Mouse (Mus musculus) hindbrain, embryonic 11.5 days (tissue): Measurements from ENCODE around the gene Mindy4. TPM values are rescaled to one million over a fixed set of nuclear protein-coding genes. Genes with fewer than 3 reads are reported as not detected.
A peak's percentile ranks its signal among the peaks of the same experiment; 100 is the strongest.

Experiments used
- ATAC-seq: fragments of 200-750 bp; cut with Nextera tagmentation; 2 replicates; pipeline ENCODE4 v1.8.0; 2017; ENCODE audit warnings: mild to moderate bottlenecking, moderate TSS enrichment, moderate library complexity; ENCODE audit not compliant: low FRiP score
- DNase-seq: peaks from one replicate; pipeline ENCODE4 v3.0.0-alpha.2; 2015; ENCODE audit warnings: low spot score
- H3K27ac ChIP-seq: fragments of 300-500 bp; sonication (generic); 2 replicates; pipeline ENCODE4 v1.5.1; 2014; ENCODE audit warnings: mild to moderate bottlenecking, low read depth, low read length
- H3K27me3 ChIP-seq: fragments of 300-500 bp; sonication (generic); 2 replicates; pipeline ENCODE4 v1.6.1; 2014; ENCODE audit warnings: mild to moderate bottlenecking, low read length, moderate library complexity, mixed read lengths; ENCODE audit not compliant: control insufficient read depth, insufficient read depth
- H3K36me3 ChIP-seq: fragments of 300-500 bp; sonication (generic); 2 replicates; pipeline ENCODE4 v1.6.1; 2014; ENCODE audit warnings: mild to moderate bottlenecking, low read length, moderate library complexity, mixed read lengths; ENCODE audit not compliant: control insufficient read depth, insufficient read depth
- H3K4me1 ChIP-seq: fragments of 300-500 bp; sonication (generic); replicated peaks from 2 replicates; pipeline ENCODE4 v1.6.1; 2014; ENCODE audit warnings: low read length, mixed read lengths; ENCODE audit not compliant: control insufficient read depth, insufficient read depth
- H3K4me2 ChIP-seq: fragments of 300-500 bp; sonication (generic); replicated peaks from 2 replicates; pipeline ENCODE4 v1.6.1; 2014; ENCODE audit warnings: mild to moderate bottlenecking, low read depth, low read length
- H3K4me3 ChIP-seq: fragments of 300-500 bp; sonication (generic); 2 replicates; pipeline ENCODE4 v1.5.1; 2014; ENCODE audit warnings: low read depth, low read length
- H3K9ac ChIP-seq: fragments of 300-500 bp; sonication (generic); 2 replicates; pipeline ENCODE4 v1.6.1; 2014; ENCODE audit warnings: low read depth, low read length
- H3K9me3 ChIP-seq: fragments of 300-500 bp; sonication (generic); 2 replicates; pipeline ENCODE4 v1.6.1; 2016; ENCODE audit warnings: low read length; ENCODE audit not compliant: control insufficient read depth
- WGBS: fragments of 180-500 bp; shearing (Covaris S2); extraction: QIAGEN DNeasy Blood & Tissue Kit; methylation state at CpG from one replicate; pipeline ENCODE4 v1.1.7; 2014; 5-methylcytosine and 5-hydroxymethylcytosine counted together
- polyA plus RNA-seq: library from polyadenylated mRNA; unstranded; fragments of >200 nt; fragmentation: Nextera tagmentation; extraction: Ambion mirVana; gene quantifications from 2 replicates; pipeline ENCODE4 v1.2.1, GENCODE M21; 2014

Gene Mindy4
- 11.9 and 12.6 TPM in 2 replicates for polyA plus RNA-seq

- H3K36me3 ChIP-seq = no peaks in the 10 kb centered on the region
- no peaks in the 10 kb centered on the region for H3K9me3 ChIP-seq
- peak within 1 kb of the TSS; percentile 59 for H3K27ac ChIP-seq
- ATAC-seq (peak; percentile 97), DNase-seq (peak; percentile 94)
- H3K27me3 ChIP-seq = no peaks in the 10 kb centered on the region
- H3K4me3 ChIP-seq = peak within 1 kb of the TSS; percentile 42
- peak within 1 kb of the TSS; percentile 56 for H3K9ac ChIP-seq
- WGBS = 4% methylated on average over 33 of the region's 33 CpGs
- H3K4me1 ChIP-seq = no peaks in the 10 kb centered on the region; the same call in 1 of the 2 replicates
- peak within 1 kb of the TSS; percentile 56 for H3K4me2 ChIP-seq
These were observed at the start of gene Mindy4 for GRCm38 (mm10) chr6:55202913-55203910. Gene Mindy4, plus strand, starts transcription at chr6:55203383.

GRCm38 (mm10) chr6:55159256-55159655, 43.9 kb upstream of the Mindy4 start:
- H3K9ac ChIP-seq = no peak overlapping the region
- no peaks in the 10 kb centered on the region for H3K36me3 ChIP-seq
- no peaks in the 10 kb centered on the region for H3K9me3 ChIP-seq
- no peak overlapping the region for H3K4me2 ChIP-seq
- 43% methylated on average over 1 of the region's 1 CpGs for WGBS
- ATAC-seq (no peak), DNase-seq (no peak)
- no peaks in the 10 kb centered on the region for H3K4me1 ChIP-seq
- H3K27ac ChIP-seq = no peak overlapping the region
- peaks cover 21% of the 10 kb centered on the region for H3K27me3 ChIP-seq
- no peak overlapping the region for H3K4me3 ChIP-seq

GRCm38 (mm10) chr6:55161311-55161761, 41.8 kb upstream of the Mindy4 start:
- Histone ChIP-seq H3K27ac (no peak overlapping the region), H3K36me3 (no peaks in the 10 kb centered on the region), H3K4me1 (no peaks in the 10 kb centered on the region), H3K27me3 (peaks cover 39% of the 10 kb centered on the region), H3K9ac (no peak overlapping the region), H3K4me3 (no peak overlapping the region), H3K9me3 (no peaks in the 10 kb centered on the region), H3K4me2 (no peak overlapping the region)
- DNase-seq (no peak), ATAC-seq (no peak)
- 87% methylated on average over 5 of the region's 5 CpGs for WGBS

GRCm38 (mm10) chr6:55163046-55163584, 40.1 kb upstream of the Mindy4 start:
- no peak overlapping the region for H3K9ac ChIP-seq
- no peak overlapping the region for H3K27ac ChIP-seq
- H3K27me3 ChIP-seq = peaks cover 54% of the 10 kb centered on the region
- 57% methylated on average over 8 of the region's 8 CpGs for WGBS
- DNase-seq = peak; percentile 18
- ATAC-seq = peak; percentile 63; the same call in 1 of the 2 replicates
- no peak overlapping the region for H3K4me2 ChIP-seq
- H3K4me1 ChIP-seq = no peaks in the 10 kb centered on the region
- no peak overlapping the region for H3K4me3 ChIP-seq
- H3K36me3 ChIP-seq = no peaks in the 10 kb centered on the region
- no peaks in the 10 kb centered on the region for H3K9me3 ChIP-seq

DNA sequence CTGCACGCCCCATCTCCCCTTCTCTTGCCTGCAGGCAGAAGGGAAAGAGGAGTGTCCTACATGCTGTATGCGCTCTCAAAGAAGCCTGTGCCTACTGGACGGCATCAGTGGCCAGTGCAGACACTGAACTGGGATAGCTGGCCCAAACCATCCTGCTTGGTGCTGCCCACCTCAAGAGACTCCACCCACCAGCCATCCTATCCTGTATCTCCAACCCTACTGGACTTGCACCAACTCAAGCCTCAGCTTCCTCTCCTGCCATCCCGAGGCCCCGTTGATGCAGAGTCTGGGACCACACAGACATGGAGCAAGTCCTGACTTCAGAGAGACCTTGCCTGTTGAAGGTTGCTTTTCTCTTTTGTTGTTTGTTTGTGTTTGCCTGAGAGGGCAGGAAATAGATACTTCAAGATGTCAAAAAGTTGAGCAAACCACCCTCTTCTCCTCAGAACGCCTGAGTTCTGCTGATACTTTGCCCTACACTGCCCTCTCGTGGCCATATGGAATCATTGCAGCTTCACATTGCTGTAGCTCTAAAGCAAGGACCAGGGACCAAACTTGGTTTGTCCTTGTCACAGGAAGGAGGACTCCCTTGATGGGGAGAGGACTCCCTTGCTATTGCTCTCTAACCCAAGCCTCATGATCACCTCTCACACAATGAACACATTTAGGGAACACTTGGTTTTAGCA, 36.3 kb upstream of the Mindy4 start:
- ATAC-seq (peak; percentile 35; the same call in 1 of the 2 replicates), DNase-seq (peak; percentile 84)
- no peaks in the 10 kb centered on the region for H3K4me1 ChIP-seq
- H3K4me3 ChIP-seq = no peak overlapping the region
- H3K27ac ChIP-seq = no peak overlapping the region
- no peak overlapping the region for H3K4me2 ChIP-seq
- H3K36me3 ChIP-seq = no peaks in the 10 kb centered on the region
- H3K27me3 ChIP-seq = peaks cover 56% of the 10 kb centered on the region
- WGBS = 57% methylated on average over 7 of the region's 7 CpGs
- H3K9ac ChIP-seq = no peak overlapping the region
- H3K9me3 ChIP-seq = no peaks in the 10 kb centered on the region

DNA sequence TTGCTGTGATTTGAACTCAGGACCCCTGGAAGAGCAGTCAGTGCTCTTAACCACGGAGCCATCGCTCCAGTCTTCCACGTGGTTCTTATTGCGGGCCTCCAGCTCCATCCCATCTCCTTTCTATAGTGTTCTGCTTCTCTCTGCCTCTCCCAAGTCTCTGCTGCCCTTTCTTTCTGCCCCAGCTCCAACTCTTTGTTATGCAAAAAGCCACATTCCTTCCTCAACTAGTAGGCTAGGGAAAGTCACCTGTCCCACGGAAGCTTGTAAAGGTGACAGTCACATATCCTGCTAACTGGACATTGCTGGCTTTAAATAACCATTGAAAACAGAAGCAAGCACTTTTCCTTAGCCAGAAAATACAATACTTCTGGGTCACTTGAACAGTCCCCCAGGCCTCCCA, 33.4 kb upstream of the Mindy4 start:
- peaks cover 56% of the 10 kb centered on the region for H3K27me3 ChIP-seq
- no peaks in the 10 kb centered on the region for H3K36me3 ChIP-seq
- H3K9ac ChIP-seq = no peak overlapping the region
- no peak for ATAC-seq
- no peak overlapping the region for H3K4me3 ChIP-seq
- H3K4me2 ChIP-seq = no peak overlapping the region
- no peaks in the 10 kb centered on the region for H3K9me3 ChIP-seq
- no peak overlapping the region for H3K27ac ChIP-seq
- WGBS = 51% methylated on average over 5 of the region's 5 CpGs
- H3K4me1 ChIP-seq = no peaks in the 10 kb centered on the region
- DNase-seq = no peak

- ATAC-seq (no peak), DNase-seq (no peak)
- Histone ChIP-seq H3K27ac (no peak overlapping the region), H3K36me3 (no peaks in the 10 kb centered on the region), H3K9ac (no peak overlapping the region), H3K4me1 (no peaks in the 10 kb centered on the region), H3K9me3 (no peaks in the 10 kb centered on the region), H3K27me3 (peaks cover 43% of the 10 kb centered on the region), H3K4me2 (no peak overlapping the region), H3K4me3 (no peak overlapping the region)
- WGBS = 58% methylated on average over 4 of the region's 4 CpGs
These were observed 31.5 kb upstream of the Mindy4 start for GRCm38 (mm10) chr6:55171638-55172037.

GRCm38 (mm10) chr6:55173171-55173570, 30.0 kb upstream of the Mindy4 start:
- Histone ChIP-seq H3K9me3 (no peaks in the 10 kb centered on the region), H3K4me3 (no peak overlapping the region), H3K4me1 (no peaks in the 10 kb centered on the region), H3K36me3 (no peaks in the 10 kb centered on the region), H3K27me3 (peaks cover 35% of the 10 kb centered on the region), H3K27ac (no peak overlapping the region), H3K9ac (no peak overlapping the region), H3K4me2 (no peak overlapping the region)
- DNase-seq (no peak), ATAC-seq (no peak)
- WGBS = 55% methylated on average over 10 of the region's 10 CpGs
